Mouse (Mus musculus) induced T-regulatory cell, adult 2 months (primary cell): Measurements from ENCODE around the gene Clasp1.

Experiments used
- DNase-seq: peaks from one replicate; pipeline ENCODE4 v3.0.0-alpha.2; 2012; ENCODE audit warnings: low read depth

The Clasp1 gene

GRCm38 (mm10) chr1:118498311-118498710, 109.5 kb downstream of the Clasp1 start:
- peak; percentile 86 for DNase-seq

GRCm38 (mm10) chr1:118500606-118501005, 111.7 kb downstream of the Clasp1 start:
- no peak for DNase-seq

GRCm38 (mm10) chr1:118501691-118502090, 112.8 kb downstream of the Clasp1 start:
- no peak for DNase-seq

GRCm38 (mm10) chr1:118505746-118506145, 116.9 kb downstream of the Clasp1 start:
- DNase-seq = no peak

- no peak for DNase-seq
These were observed 122.1 kb downstream of the Clasp1 start for GRCm38 (mm10) chr1:118510996-118511395.

GRCm38 (mm10) chr1:118511738-118512530, 123.1 kb downstream of the Clasp1 start:
- DNase-seq = no peak

GRCm38 (mm10) chr1:118516256-118516655, 127.4 kb downstream of the Clasp1 start:
- no peak for DNase-seq

- DNase-seq = no peak
These were observed 134.3 kb downstream of the Clasp1 start for GRCm38 (mm10) chr1:118523161-118523560.

GRCm38 (mm10) chr1:118525336-118525735, 136.5 kb downstream of the Clasp1 start:
- DNase-seq = no peak

GRCm38 (mm10) chr1:118529213-118529612, 140.4 kb downstream of the Clasp1 start:
- DNase-seq = peak; percentile 7

GRCm38 (mm10) chr1:118531259-118531658, 142.4 kb downstream of the Clasp1 start:
- DNase-seq = no peak

GRCm38 (mm10) chr1:118536021-118536420, 147.2 kb downstream of the Clasp1 start:
- no peak for DNase-seq

GRCm38 (mm10) chr1:118539046-118539445, 150.2 kb downstream of the Clasp1 start:
- DNase-seq = no peak

- no peak for DNase-seq
These were observed 154.0 kb downstream of the Clasp1 start for GRCm38 (mm10) chr1:118542880-118543279.

GRCm38 (mm10) chr1:118548769-118549168, 159.9 kb downstream of the Clasp1 start:
- no peak for DNase-seq

- DNase-seq = no peak
These were observed 162.3 kb downstream of the Clasp1 start for GRCm38 (mm10) chr1:118551152-118551551.

- DNase-seq = no peak
These were observed 163.2 kb downstream of the Clasp1 start for GRCm38 (mm10) chr1:118552071-118552470.

- no peak for DNase-seq
These were observed 164.2 kb downstream of the Clasp1 start for GRCm38 (mm10) chr1:118553045-118553444.

GRCm38 (mm10) chr1:118553451-118553850, 164.6 kb downstream of the Clasp1 start:
- no peak for DNase-seq

GRCm38 (mm10) chr1:118554961-118555360, 166.1 kb downstream of the Clasp1 start:
- DNase-seq = no peak

GRCm38 (mm10) chr1:118559716-118560115, 170.9 kb downstream of the Clasp1 start:
- no peak for DNase-seq

GRCm38 (mm10) chr1:118564561-118564960, 175.7 kb downstream of the Clasp1 start:
- DNase-seq = peak; percentile 9

- DNase-seq = no peak
These were observed 178.8 kb downstream of the Clasp1 start for GRCm38 (mm10) chr1:118567659-118568058.

- DNase-seq = no peak
These were observed 191.4 kb downstream of the Clasp1 start for GRCm38 (mm10) chr1:118580174-118580702.
